Mouse (Mus musculus) v-Abl transformed pro-B cells (cell line): Measurements from ENCODE around the gene Gm28042.

Experiments used
- in situ Hi-C, 2 experiments: fragments of 400-800 bp; cut with MboI; formaldehyde crosslinking; loops; one replicate each; pipeline ENCODE4 v1.15.1; 2025; ENCODE audit not compliant: unreplicated experiment in 2 of 2

Gene Gm28042

DNA sequence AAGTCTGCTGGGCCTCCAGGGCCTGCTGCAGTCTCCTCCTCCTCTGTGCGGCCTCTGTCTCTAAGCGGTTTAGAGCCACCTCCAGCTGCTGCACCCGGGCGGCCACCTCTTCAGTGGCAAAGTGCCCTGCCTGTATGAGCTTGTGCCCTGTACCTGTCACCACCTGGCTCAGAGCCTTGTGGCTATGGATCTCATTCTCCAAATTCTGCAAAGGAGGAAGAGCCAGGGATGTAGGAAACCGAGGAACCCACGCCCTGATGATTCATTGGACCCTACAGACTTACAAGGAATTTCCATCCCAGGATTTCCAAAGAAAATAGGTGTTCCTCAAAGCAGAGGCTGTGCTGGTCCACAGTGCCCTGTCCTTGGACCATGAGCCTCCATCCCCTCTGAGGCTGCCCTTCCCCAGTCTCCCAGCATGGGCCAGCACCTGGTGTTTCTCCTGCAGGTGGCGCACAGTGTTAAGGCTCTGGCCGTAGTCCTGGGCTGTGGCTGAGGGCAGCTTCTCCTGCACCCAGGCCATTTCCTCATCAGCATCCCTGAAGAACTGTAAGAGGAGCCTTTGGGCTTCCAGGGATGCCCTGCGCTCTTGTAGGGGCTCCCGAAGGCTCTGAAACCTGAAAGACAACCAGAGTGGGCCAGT is 22.5 kb downstream of the Gm28042 start:
- in situ Hi-C loops, result no loop called here

DNA sequence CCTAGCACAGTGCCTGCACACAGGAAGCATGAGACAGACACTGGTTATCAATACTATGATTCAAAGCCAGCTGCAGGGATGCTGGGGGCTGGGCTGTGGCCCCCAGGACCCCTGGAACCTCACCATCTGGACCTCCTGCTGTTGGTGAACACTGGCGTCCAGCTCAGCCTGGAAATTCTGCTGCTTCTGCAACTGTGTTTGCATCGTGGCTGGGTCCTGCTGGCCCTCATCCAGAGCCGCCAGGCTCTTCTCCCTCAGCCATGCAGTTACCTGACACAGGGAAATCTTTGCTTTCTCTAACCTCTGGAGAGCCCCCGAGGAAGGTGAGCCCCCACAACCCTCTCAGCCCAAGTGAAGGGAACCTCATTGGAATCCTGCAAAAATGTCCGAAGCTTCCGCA is 24.1 kb downstream of the Gm28042 start:
- in situ Hi-C loops, result no loop called here

DNA sequence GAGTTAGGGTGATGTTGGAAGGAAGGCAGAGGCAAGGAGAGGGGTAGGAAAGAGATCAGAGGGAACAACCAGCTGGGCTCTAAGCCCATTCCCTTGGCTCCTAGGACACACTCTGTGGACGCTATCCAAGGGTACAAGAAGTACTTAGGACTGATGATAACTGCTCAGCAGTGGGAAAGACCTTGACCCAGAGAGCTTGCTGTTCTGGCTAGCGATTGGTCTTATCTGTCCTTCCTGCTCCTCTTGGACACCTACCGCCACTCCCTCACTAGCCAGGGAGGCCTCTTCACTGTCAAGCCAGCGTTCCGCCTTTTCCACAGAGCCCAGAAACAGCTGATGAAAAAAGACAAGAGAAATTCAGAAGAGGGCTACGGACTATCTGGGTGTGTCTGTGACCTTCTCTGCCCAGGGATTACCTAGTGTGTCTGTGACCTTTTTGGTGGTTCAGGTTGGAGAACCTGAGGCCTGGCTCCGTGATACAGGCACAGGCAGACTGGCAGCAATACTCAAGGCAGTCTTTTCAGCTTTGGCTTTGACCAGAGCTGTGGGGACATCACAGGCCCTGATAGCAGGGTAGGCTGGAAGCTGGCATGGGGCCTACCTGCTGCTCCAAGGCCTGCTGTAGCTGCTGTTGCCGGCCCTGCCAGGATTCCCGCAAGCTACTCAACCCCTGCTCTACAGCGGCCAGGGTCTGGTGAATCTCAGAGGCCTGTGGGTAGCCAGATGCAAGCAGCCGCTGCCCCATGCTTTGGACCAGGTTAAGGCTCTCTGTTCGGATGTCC is 27.7 kb downstream of the Gm28042 start:
- in situ Hi-C loops, result no loop called here

DNA sequence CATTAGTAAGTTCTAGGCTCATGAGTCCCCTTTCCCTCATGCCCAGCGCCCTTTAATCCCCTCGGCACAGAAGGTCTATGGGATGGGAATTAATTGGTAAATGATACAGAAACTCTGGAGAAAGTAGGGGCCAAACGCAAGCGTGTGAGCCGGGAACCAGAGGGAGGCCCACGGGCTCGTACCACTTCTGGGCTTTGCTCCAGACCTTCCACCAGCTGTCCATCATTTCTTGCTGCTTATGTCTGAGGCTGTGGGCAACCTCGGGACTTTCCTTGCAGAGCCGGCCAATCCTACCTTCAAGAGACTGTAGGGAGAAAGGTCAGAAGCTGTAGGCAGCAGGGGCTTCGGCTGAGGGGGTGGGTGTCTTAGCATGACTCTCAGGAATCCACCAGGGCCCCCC is 28.6 kb downstream of the Gm28042 start:
- in situ Hi-C loops, result no loop called here

DNA sequence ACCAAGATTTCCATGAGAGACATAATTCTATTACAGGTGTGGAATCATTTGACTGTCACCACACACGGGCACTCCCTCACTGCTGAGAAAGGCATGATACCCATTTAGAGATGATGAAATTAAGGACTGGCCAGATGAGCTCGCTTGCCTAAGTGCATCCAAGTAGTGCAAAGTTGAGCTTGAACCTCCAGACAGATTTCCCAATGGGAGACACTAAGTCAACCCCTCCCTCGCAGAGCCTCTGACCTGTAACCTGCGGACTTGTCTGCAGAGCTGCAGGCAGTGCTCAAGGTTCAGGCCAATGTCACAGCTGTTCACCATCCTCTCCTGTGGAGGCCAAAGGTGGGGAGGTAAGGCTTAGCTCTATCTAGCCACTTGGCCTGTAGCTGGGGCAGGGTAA is 31.5 kb downstream of the Gm28042 start:
- in situ Hi-C loops, result no loop called here

DNA sequence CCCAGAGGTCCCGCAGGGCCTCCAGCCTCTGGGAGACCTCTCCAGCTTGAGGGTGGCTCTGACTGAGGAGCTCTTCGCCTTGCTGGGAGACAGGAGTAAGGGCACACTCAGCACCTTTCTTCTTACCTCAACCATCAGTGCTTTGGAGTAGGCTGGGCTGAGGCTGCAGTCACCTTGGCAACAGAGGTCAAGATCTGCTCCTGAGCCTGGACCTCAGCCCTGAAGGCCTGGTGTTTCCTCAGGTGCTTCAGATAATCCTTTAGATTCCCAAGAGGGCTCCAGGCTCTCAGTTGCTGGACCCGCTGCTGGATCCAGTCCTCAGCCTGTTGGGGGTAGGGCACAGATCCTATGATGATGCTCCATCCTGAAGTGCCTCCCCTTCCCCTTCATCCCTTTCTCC is 32.2 kb downstream of the Gm28042 start:
- in situ Hi-C loops, result no loop called here

DNA sequence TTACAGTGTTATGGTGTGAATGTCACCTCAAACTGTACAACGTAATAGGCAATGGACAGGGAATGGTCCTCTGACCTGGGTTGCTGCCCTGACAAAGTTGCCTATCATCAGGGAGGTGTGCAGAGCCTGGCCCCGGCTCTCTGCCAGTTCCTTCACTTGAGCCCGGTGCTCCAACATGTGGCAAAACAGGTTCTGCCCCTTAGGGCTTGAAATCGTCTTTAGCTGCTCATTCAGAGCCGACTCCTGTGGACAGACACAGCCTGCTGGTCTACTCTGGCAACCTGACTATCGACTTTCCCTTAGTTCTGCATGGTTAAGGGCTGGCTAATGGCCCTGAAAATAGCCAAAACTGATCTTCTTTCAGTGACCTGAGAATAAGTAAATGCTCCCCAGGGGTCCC is 32.9 kb downstream of the Gm28042 start:
- in situ Hi-C loops, result no loop called here

DNA sequence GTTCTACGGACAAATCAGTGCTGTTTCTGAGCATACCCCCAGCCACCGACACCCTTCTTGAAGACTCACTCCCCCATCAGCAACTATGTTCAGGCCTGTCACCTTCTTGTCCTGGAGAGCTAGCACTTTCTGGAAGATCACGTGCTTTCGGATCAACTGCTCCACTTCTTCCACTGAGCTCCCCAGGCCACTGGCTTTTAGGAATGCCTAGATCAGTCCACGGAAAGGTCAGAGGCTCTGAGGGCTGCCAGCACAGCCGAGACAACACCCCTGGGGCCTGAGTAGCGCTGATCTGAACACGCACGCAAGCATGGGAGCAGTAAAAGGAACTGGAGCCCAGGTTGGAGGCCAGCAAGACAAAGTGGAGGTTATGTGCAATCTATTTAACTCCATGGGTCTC is 33.4 kb downstream of the Gm28042 start:
- in situ Hi-C loops, result no loop called here

DNA sequence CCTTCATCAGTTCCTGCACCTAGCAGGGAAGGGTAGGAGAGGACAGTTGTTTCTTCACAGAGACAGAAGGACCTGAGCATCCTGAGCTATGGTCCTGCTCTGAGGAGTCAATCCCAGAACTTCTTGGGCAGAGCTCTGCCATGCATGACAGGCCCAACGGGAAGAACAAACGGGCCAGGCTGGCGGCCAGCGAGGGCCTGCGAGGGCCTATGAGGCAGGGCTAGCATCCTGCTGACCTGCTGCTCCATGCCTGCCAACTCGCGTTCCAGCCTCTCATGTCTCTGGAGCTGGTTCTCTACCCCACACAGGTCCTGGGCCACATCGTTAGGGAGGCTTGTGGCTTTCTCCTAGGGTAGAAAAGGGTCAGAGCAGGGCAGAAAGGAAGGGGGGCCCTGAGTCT is 35.0 kb downstream of the Gm28042 start:
- in situ Hi-C loops, result no loop called here

DNA sequence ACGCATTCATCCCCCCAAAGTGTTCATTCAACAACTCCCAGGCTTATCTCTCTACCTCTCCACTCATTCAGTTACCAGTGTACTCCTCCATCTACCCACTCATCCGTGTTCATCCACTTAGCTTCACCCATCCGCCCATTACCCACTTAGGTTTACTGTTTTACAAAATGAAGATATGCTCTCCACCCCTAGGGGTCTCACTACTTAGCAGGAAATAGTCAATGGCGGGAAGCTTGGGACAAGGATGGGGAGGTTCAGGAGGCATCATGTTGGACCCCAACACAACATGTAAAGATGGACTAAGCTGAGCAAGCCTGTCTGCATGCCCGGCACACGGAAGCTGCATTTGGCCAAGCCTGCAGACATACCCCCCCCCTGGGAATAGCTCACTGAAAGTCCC is 37.3 kb downstream of the Gm28042 start:
- in situ Hi-C loops, result loop anchor here in 1 of 2 experiments (5.0 kb wide), 1 partner anchor 92 kb away; the partner anchor contains the start of gene Mapkbp1

DNA sequence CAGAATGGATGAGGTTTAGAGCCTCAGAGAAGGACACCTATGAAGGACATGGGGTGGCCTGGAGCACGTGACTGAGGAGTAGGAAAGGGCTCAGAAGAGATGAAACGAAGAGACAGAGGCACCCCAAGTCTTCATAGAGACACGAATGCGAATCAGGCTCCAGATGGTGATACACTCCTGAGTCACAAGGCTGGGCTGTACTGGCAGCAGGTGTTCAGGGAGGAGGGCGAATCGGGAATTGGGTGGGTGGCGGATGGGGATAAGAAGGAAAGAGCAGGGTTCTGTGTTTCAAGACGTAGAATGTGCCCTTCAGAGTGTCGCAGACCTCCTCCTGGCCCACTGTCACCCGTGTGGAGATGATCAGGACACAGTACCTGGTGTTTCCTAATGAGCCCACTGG is 38.0 kb downstream of the Gm28042 start:
- in situ Hi-C loops, result loop anchor here in 1 of 2 experiments (5.0 kb wide), 1 partner anchor 93 kb away; the partner anchor contains the start of gene Mapkbp1

DNA sequence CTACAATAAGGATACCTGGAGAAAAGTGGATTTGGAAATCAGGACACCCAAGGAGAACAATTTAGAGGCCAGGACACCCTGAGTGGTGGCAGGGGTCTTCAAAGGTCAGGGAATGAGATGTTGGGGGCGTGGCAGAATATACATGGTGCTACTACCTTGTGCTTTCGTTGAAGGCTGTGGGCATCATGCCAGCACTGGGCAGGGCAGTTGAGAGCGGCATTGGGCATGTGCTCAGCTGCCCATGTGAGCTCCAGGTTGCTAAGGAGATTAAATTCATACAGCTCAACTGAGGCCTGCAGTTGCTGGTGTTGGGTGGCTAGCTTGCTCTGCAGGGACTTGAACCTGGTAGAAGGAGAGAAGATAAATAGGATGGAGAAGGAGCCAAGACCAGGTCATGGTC is 38.9 kb downstream of the Gm28042 start:
- in situ Hi-C loops, result loop anchor here in 1 of 2 experiments (5.0 kb wide), 1 partner anchor 94 kb away; the partner anchor contains the start of gene Mapkbp1

DNA sequence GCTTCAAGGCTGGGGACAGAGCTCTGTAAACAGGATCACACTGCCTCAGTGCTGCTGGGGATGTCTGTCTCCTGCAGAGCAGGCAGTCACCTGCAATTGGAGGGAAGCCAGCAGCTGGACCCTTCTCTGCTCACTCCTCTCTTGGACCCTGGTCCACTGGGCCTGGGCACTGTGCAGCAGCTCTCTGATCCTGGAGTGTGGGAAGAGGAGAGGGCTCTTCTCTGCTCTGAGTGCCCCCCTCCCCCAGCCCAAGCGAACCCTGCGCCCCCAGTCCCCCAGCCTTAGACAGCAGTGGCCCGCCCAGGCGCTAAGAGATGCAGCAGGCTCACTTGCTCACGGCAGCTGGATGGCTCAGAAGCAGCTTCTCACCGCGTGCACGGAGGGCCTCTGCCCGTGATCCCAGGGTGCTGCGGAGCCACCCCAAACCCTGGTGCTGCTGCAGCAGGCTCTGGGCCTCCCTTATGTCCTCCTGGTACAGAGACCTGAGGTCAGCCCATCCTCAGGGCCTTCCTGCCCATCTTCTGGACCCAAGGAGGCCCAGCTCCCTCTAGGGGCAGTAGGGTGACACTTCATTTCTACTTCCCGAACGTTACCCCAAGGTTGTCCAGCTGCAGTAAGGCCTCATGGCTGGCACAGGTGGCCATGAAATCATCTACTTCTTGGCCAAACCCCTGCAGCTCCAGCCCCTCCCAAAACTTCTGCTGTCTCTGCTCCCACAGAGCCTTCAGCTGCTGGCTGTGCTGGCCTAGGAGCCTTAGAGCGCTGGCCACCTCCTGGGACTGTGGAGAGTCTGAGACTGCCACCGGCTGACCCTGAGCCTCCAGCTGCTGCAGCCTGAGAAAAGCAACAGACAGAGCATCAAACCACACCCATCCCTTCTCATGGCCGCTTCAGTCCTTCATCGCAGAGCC is 41.5 kb downstream of the Gm28042 start:
- in situ Hi-C loops, result loop anchor here in 1 of 2 experiments (5.0 kb wide), 1 partner anchor 97 kb away; the partner anchor contains the start of gene Mapkbp1

DNA sequence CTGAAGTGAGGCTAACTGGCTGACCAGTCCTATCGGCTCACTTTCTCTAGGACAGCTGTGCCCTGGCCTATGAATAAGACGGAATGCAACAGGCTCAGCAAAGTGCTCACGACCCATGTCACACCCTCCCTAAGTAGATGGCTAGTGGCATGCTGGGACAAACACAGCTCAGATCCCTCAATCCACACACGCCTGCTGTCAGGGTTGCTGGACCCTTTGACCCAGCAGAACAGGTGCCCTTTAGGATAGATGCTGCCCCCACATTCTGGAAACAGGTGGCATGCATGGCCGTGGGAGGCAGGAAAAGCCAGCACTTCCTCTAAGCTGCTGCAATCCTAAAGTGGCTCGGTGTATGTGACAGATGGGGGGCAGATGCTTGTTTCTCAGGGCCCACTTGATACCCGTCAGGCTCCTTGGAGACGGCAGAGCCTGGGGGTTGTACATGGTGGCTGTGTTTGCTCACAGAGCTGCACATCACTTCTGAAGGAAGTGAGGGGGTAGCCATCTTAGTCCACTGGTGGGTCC is 42.2 kb downstream of the Gm28042 start:
- in situ Hi-C loops, result loop anchor here in 1 of 2 experiments (5.0 kb wide), 1 partner anchor 97 kb away; the partner anchor contains the start of gene Mapkbp1

DNA sequence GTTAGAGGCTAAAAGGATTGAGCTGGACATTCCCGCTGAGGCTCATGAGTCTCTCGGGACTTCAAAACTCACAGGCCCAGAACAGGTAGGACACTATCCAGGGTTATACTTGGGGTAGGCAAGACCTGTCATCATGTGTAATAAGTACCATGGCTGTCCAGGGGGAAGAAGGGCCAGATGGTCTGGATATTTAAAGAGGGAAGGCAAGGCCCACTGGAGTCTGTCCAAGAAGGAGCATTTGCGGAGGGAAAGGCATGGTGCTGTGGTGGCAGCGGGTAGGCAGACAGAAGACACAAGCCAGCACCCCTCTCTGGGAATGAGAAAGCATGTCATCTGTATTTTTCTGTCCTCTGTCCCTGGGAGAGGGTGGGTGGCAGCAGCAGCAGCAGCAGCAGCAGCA is 46.8 kb downstream of the Gm28042 start:
- in situ Hi-C loops, result loop anchor here in 1 of 2 experiments (5.0 kb wide), 1 partner anchor 102 kb away; the partner anchor contains the start of gene Mapkbp1

DNA sequence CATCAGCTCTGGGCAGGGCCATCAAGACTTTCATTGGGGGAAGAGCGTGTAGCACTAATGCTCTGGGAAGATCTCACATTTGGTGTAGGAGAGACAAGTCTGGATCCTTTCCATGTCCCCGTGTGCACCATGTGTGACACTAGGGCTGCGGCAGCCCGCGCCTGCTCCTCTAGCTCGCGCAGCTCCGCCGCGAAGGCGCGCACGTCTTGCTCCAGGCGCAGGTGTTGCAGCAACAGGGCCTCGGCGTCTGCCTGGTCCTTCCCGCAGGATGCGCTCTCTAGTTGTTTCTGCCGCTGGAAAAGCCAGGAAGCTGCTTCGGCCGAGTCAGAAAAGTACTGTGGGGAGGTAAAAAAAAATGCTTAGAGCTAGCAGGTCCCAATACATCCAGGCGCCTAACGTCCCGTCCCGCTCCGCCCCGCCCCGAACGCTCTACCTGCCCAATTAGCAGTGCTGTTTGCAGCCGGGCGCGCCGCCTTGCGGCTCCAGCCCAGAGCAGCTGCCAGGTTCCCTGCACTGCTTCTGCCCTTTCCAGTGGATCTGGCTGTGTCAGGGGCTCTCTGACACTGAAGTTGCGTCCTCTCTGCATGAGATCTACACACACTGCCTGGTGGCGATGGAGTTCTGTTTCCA is 48.9 kb downstream of the Gm28042 start:
- in situ Hi-C loops, result loop anchor here in 1 of 2 experiments (5.0 kb wide), 1 partner anchor 211 kb away; the partner anchor contains the start of gene Pla2g4d

DNA sequence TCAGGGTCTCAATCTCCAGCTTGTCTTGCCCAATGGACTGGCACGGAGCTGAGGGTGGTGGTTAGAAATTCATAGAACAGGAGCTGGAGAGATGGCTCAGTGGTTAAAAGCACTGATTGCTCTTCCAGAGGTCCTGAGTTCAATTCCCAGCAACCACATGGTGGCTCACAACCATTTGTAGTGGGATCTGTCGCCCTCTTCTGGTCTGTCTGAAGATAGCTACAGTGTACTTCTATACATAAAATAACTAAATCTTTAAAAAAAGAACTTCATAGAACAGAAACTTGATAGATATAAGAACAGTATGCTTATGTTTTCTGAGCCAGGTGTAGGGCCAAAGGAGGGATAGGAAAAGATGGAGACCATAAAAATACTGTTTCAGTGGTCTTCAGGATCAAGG is 55.1 kb downstream of the Gm28042 start:
- in situ Hi-C loops, result loop anchor here in 1 of 2 experiments (10.0 kb wide), 1 partner anchor 538 kb away; the partner anchor contains the start of genes Chp1 and Exd1

DNA sequence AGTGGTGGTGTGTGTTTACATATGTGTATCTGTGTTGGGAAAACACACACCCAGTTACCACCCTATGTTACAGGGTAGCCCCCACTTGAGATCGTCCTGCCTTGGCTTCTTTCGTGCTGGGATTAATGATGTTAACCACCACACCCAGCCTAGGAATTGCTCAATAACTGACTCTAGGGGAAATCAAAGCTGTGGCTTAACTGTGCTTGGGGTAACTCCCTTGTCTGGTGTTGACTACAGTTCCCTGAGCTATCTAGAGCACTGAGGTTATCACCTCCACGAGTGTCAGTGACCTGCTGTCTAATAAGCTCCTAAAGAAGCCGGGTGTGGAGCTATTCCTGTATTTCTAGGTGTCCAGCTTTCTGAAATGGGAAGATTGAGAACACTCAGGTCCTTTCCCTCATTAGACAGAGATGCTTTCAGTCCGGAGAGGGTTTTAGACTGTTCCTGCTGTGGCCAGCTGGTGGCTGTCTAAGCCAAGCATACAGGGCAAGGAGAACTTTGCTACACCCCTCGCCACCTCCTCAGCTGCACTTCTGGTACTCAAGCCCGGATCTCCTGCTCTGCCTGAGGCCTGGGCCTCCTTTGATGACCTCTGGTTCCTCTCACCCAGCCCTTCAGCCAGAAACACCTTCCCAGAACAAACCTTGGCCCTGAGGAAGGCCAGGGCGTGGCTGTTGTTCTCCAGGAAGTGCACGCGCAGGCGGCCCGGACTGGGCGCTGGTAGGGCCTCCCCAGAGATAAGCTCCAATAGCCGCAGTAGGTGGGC is 57.5 kb downstream of the Gm28042 start:
- in situ Hi-C loops, result loop anchor here (5.0 to 10.0 kb wide), 3 partner anchors 88 to 540 kb away; partner anchors contain the start of genes Chp1 (in 1 of the 2) and Exd1 (in 1 of the 2)

DNA sequence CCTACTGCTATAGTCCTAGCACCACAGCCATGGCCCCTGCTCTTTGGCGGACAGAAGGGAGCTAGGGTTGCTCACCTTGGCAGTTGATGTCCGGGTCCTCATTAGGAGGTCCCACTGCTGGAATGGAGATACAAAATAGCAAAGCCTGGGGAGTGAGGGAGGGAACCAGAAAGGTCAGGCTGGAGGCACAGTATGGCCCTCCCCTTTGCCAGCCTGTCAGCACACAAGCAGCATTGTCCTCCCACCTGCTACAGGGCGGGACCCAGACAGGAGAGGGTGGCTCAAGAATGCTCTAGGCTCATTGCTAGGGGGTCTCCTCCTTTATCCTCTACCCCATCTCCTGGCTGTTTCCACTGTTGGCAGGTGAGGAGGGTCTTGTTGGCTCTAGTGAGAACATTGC is 58.7 kb downstream of the Gm28042 start:
- in situ Hi-C loops, result loop anchor here (5.0 to 10.0 kb wide), 3 partner anchors 86 to 541 kb away; partner anchors contain the start of genes Chp1 (in 1 of the 2) and Exd1 (in 1 of the 2)
